Comparison of ENCODE assay signal across 8 mouse cellular contexts in the genomic region with DNA sequence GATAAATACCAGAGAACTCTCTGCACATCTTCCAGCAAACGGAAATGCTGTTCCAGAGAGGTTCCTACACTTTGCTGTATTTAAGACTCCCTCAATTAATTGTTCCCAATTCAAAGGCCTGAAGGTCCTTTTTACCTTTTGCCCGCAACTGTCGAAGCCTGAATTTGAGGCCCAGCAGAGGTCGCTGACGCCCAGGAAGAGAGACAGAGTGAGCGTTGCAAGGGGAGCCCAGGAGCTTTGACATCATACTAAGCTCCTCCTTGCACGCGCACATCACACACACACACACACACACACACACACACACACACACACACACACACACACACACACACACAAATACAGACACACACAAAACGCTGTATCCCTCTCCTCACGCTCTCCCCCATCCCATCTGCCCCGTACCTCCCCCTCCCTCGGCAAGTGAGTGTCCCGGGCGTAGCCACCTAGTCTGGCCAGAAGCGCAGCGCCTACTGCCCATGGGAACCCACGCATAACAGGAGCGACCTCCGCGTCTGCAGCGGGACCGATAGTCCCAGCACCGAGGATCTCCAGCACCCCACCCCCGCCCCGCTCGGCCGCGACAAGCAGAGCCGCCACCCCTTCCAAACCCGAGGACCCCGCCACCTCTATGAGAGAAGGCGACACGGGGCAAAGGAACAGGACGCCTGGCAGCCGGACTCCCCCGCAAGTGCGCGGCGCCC. TPM values are rescaled to one million over a fixed set of nuclear protein-coding genes. Genes with fewer than 3 reads are reported as not detected.
A peak's percentile ranks its signal among the peaks of the same experiment; 100 is the strongest.
DNase-seq lines count a peak whose midpoint lies in the region; ATAC-seq lines count a peak whose summit lies in the region.

A gene (plus strand): TSS at position 316 of the 704 bp plus-strand sequence.

- DNase-seq in T-cell, adult 2 months (ENCODE audit: low spot score) = peak; percentile 37
- DNase-seq in cerebellum, postnatal 25 days = peak; percentile 91 to 94
- peak; percentile 68 to 76 for DNase-seq in gastrocnemius, adult 8-10 months (ENCODE audit: low spot score in 2 of 2)
- peak; percentile 46 for DNase-seq in hindlimb bud, embryonic 11.5 days (ENCODE audit: extremely low spot score, low read depth, low spot score)
- DNase-seq in left cerebral cortex, adult 8-10 months (ENCODE audit: low spot score in 2 of 2) = peak; percentile 78
- DNase-seq in right cerebral cortex, adult 18-20 months = peak; percentile 84
- DNase-seq in urinary bladder, postnatal 14 days (ENCODE audit: low spot score) = peak; percentile 88

- ATAC-seq in megakaryocyte, adult 5-6 weeks (ENCODE audit: poor library complexity, severe bottlenecking) = peak; percentile 82

RNA-seq across cellular contexts. Expression of the gene that starts here (rescaled TPM):
- total RNA-seq in gastrocnemius, adult 8-10 months (2022) = 10 to 100 TPM; 35.8 to 50.2 (median 41.7) TPM
- 10 to 100 TPM; 45.4 to 53.8 (median 50.5) TPM for total RNA-seq in left cerebral cortex, adult 8-10 months (2022)
- 2.2 and 4.0 TPM in 2 replicates for total RNA-seq in megakaryocyte, adult 5-6 weeks (2015)
- 1.8 and 2.1 TPM in 2 replicates for total RNA-seq in megakaryocyte, adult 5-6 weeks (2017)

Comparison
In these comparisons a context has a peak if more than half of its experiments do, and no peak if none do; other contexts are left out.
1. Peak in every context shown above with its lines: DNase-seq and ATAC-seq.
2. RNA of the gene that starts here (total RNA-seq): 45.4 to 53.8 TPM in left cerebral cortex, adult 8-10 months and 35.8 to 50.2 TPM in gastrocnemius, adult 8-10 months; 1.8 to 4.0 TPM in megakaryocyte, adult 5-6 weeks; every median in the first group is over 4 times any median in the second.
3. DNase-seq: peak in every context shown above with its lines; median percentile 92 in cerebellum, postnatal 25 days; 88 in urinary bladder, postnatal 14 days; 84 in right cerebral cortex, adult 18-20 months; 78 in left cerebral cortex, adult 8-10 months; 72 in gastrocnemius, adult 8-10 months; 46 in hindlimb bud, embryonic 11.5 days; 37 in T-cell, adult 2 months.